Mouse (Mus musculus) forebrain, embryonic 14.5 days (tissue): Measurements from ENCODE around the gene Zfp558. TPM values are rescaled to one million over a fixed set of nuclear protein-coding genes. Genes with fewer than 3 reads are reported as not detected.

Source experiments
- microRNA-seq: library from miRNA; unstranded; fragments of <30 nt; microRNA quantifications from one replicate; pipeline ENCODE4, GENCODE M21; 2016
- polyA plus RNA-seq: library from polyadenylated mRNA; unstranded; fragments of >200 nt; fragmentation: Nextera tagmentation; extraction: Ambion mirVana; gene quantifications from 2 replicates; pipeline ENCODE4 v1.2.1, GENCODE M21; 2014

The Zfp558 gene
- polyA plus RNA-seq, 1 experiment from 2014 or later = 34.4 TPM

Small RNA genes lying within 50 kb of the gene (microRNA-seq; reads per million reads assigned to microRNA genes)
- gene Gm22854 = not detected

Other genes with a start within 250 kb of the Zfp558 start
- 95.0 and 116 TPM in 2 replicates for gene Chordc1, start 186.1 kb downstream of the Zfp558 start, polyA plus RNA-seq
- 1.4 and 1.9 TPM in 2 replicates for gene Naalad2, start 75.3 kb downstream of the Zfp558 start, polyA plus RNA-seq
- not detected in 2 replicates for gene Ubtfl1, start 73.8 kb downstream of the Zfp558 start, polyA plus RNA-seq
- 0.10 TPM in 1 of 2 replicates, not detected in the other for gene Mbd3l2, start 47.6 kb downstream of the Zfp558 start, polyA plus RNA-seq
- not detected in 2 replicates for gene Mbd3l1, start 91 bp upstream of the Zfp558 start, polyA plus RNA-seq
- gene Muc16, start 196.3 kb upstream of the Zfp558 start, polyA plus RNA-seq = not detected in 2 replicates